Mouse (Mus musculus): ENCODE results near the gene Gdpd4.

GRCm38 (mm10) chr7:98085314-98085713 is 165.6 kb downstream of the Gdpd4 start:
- TF ChIP-seq CTCF (IDR thresholded peaks at IDR 0.05): no peak
- TF ChIP-seq EP300 (IDR thresholded peaks at IDR 0.05): no peak
